Mouse (Mus musculus): ENCODE measurements around the gene Bcl2l13. TPM values are rescaled to one million over a fixed set of nuclear protein-coding genes. Genes with fewer than 3 reads are reported as not detected.

Bcl2l13 gene
- polyA plus RNA-seq, 1 experiment from 2014 or later: 30.2 TPM

Small RNAs within 50 kb of the gene (microRNA-seq; reads per million reads assigned to microRNA genes)
- gene Gm25193 (ENCODE audit: borderline number of aligned reads): not detected

Other genes starting within 250 kb of the Bcl2l13 start
- gene Cecr2, start 169.8 kb upstream of the Bcl2l13 start, polyA plus RNA-seq (2015; fragmentation: Nextera tagmentation; extraction: Ambion mirVana): 2.9 and 3.4 TPM in 2 replicates
- gene Slc25a18, start 62.6 kb upstream of the Bcl2l13 start, polyA plus RNA-seq (2015; fragmentation: Nextera tagmentation; extraction: Ambion mirVana): 0.73 and 0.89 TPM in 2 replicates
- gene Atp6v1e1, start 13.4 kb upstream of the Bcl2l13 start, polyA plus RNA-seq (2015; fragmentation: Nextera tagmentation; extraction: Ambion mirVana): 138 and 143 TPM in 2 replicates
- gene Bid, start 80.6 kb downstream of the Bcl2l13 start, polyA plus RNA-seq (2015; fragmentation: Nextera tagmentation; extraction: Ambion mirVana): 14.1 and 16.7 TPM in 2 replicates

All from embryonic facial prominence, embryonic 15.5 days (tissue).